7 mouse cellular contexts compared by ENCODE assay signal in genomic region chr2:156774738-156775454, GRCm38 (mm10). TPM values are rescaled to one million over a fixed set of nuclear protein-coding genes. Genes with fewer than 3 reads are reported as not detected.
DNase-seq lines count a peak whose midpoint lies in the region; ATAC-seq and TF ChIP-seq lines count a peak whose summit lies in the region.

Gene Myl9, plus strand, starts transcription at chr2:156775420.

- H3K36me3 ChIP-seq in G1E (replicated peaks): no peaks in the 10 kb centered on the region
- no peaks in the 10 kb centered on the region for H3K36me3 ChIP-seq in forebrain, postnatal 0 days (ENCODE audit: insufficient read depth)
- no peaks in the 10 kb centered on the region for H3K36me3 ChIP-seq in hindbrain, embryonic 11.5 days (ENCODE audit: control insufficient read depth, insufficient read depth, low read length)
- no peaks in the 10 kb centered on the region for H3K36me3 ChIP-seq in midbrain, embryonic 12.5 days

- DNase-seq in G1E (ENCODE audit: low spot score): no peak
- DNase-seq in adrenal gland, postnatal 10 days: peak; percentile 52
- peak; percentile 57 for DNase-seq in forebrain, postnatal 0 days
- DNase-seq in hindbrain, embryonic 11.5 days (ENCODE audit: low spot score): peak; percentile 77
- no peak for DNase-seq in left cerebral cortex, postnatal 4 days

- 0 out of 2 replicates have a peak, but pooled peaks cover 2% of the 10 kb centered on the region for H3K9me3 ChIP-seq in G1E (replicated peaks)
- H3K9me3 ChIP-seq in forebrain, postnatal 0 days (ENCODE audit: low read length): no peaks in the 10 kb centered on the region
- no peaks in the 10 kb centered on the region for H3K9me3 ChIP-seq in hindbrain, embryonic 11.5 days (ENCODE audit: control insufficient read depth, low read length)
- no peaks in the 10 kb centered on the region for H3K9me3 ChIP-seq in midbrain, embryonic 12.5 days

- peak within 1 kb of the TSS; percentile 51; the same call in 1 of the 2 replicates for H3K4me3 ChIP-seq in G1E (ENCODE audit: low read depth, low read length)
- H3K4me3 ChIP-seq in forebrain, postnatal 0 days (ENCODE audit: low read depth, low read length): peak within 1 kb of the TSS; percentile 25
- peak within 1 kb of the TSS; percentile 29 for H3K4me3 ChIP-seq in hindbrain, embryonic 11.5 days (ENCODE audit: low read depth, low read length)
- peak within 1 kb of the TSS; percentile 44 for H3K4me3 ChIP-seq in midbrain, embryonic 12.5 days

- H3K4me2 ChIP-seq in forebrain, postnatal 0 days (ENCODE audit: low read depth): peak within 1 kb of the TSS; percentile 59
- H3K4me2 ChIP-seq in hindbrain, embryonic 11.5 days (replicated peaks; ENCODE audit: low read depth, low read length): peak within 1 kb of the TSS; percentile 74
- H3K4me2 ChIP-seq in midbrain, embryonic 12.5 days (replicated peaks): peak within 1 kb of the TSS; percentile 74

- peaks cover 5% of the 10 kb centered on the region; the same call in 1 of the 2 replicates for H3K27me3 ChIP-seq in G1E (ENCODE audit: insufficient read depth, low read length)
- H3K27me3 ChIP-seq in forebrain, postnatal 0 days (ENCODE audit: insufficient read depth, low read length): no peaks in the 10 kb centered on the region
- H3K27me3 ChIP-seq in hindbrain, embryonic 11.5 days (ENCODE audit: control insufficient read depth, insufficient read depth, low read length): 0 out of 2 replicates have a peak, but pooled peaks cover 3% of the 10 kb centered on the region
- peaks cover 20% of the 10 kb centered on the region for H3K27me3 ChIP-seq in midbrain, embryonic 12.5 days

- peaks cover 48% of the 10 kb centered on the region for H3K4me1 ChIP-seq in G1E (ENCODE audit: insufficient read depth, low read depth, low read length)
- no peaks in the 10 kb centered on the region; the same call in 1 of the 2 replicates for H3K4me1 ChIP-seq in forebrain, postnatal 0 days (ENCODE audit: insufficient read depth)
- H3K4me1 ChIP-seq in hindbrain, embryonic 11.5 days (replicated peaks; ENCODE audit: control insufficient read depth, insufficient read depth, low read length): peaks cover 6% of the 10 kb centered on the region
- peaks cover 21% of the 10 kb centered on the region for H3K4me1 ChIP-seq in midbrain, embryonic 12.5 days

- ATAC-seq in G1E (ENCODE audit: extremely low read depth, insufficient number of reproducible peaks, low FRiP score, poor library complexity, severe bottlenecking): no peak
- peak; percentile 82 for ATAC-seq in forebrain, postnatal 0 days
- peak; percentile 85 for ATAC-seq in hindbrain, embryonic 11.5 days (ENCODE audit: low FRiP score)
- peak; percentile 88 for ATAC-seq in midbrain, embryonic 12.5 days (ENCODE audit: low FRiP score, low read depth)
- ATAC-seq in activated CD4-positive, CD25-positive, alpha-beta regulatory T cell, adult 4 months: no peak

- H3K27ac ChIP-seq in forebrain, postnatal 0 days (ENCODE audit: low read depth, low read length): peak within 1 kb of the TSS; percentile 54; the same call in 1 of the 2 replicates
- H3K27ac ChIP-seq in hindbrain, embryonic 11.5 days (ENCODE audit: low read depth, low read length): no peak within 1 kb of the TSS
- peak within 1 kb of the TSS; percentile 63 for H3K27ac ChIP-seq in midbrain, embryonic 12.5 days (replicated peaks)

- intact Hi-C loops in left cerebral cortex, postnatal 4 days (cut with DNase I): no loop called here

- no peak for TF ChIP-seq CTCF in G1E (IDR thresholded peaks at IDR 0.05; ENCODE audit: low read depth, low read length)
- no peak for TF ChIP-seq CTCF in forebrain, postnatal 0 days (IDR thresholded peaks at IDR 0.05; ENCODE audit: low read depth)

- peak within 1 kb of the TSS; percentile 41 for H3K9ac ChIP-seq in forebrain, postnatal 0 days
- peak within 1 kb of the TSS; percentile 45 for H3K9ac ChIP-seq in hindbrain, embryonic 11.5 days (ENCODE audit: low read depth, low read length)
- H3K9ac ChIP-seq in midbrain, embryonic 12.5 days (replicated peaks): peak within 1 kb of the TSS; percentile 47

- 3% methylated on average over 28 of the region's 28 CpGs for WGBS in forebrain, postnatal 0 days
- WGBS in hindbrain, embryonic 11.5 days: 2% methylated on average over 28 of the region's 28 CpGs
- WGBS in midbrain, embryonic 12.5 days: 1% methylated on average over 28 of the region's 28 CpGs

RNA-seq across cellular contexts. Expression of gene Myl9, which starts in this region (rescaled TPM):
- total RNA-seq in G1E (2014; fragmentation: Nextera tagmentation) (not detected in 2 replicates), G1E (2017) (1.3 TPM in 1 of 2 replicates, not detected in the other)
- 0.43 and 0.44 TPM in 2 replicates for polyA plus RNA-seq in G1E (2012)
- total RNA-seq in adrenal gland, postnatal 10 days (2021): 10 to 100 TPM; 67.9 to 90.2 TPM
- total RNA-seq in forebrain, postnatal 0 days (2014; rRNA removed): 24.4 and 34.3 TPM in 2 replicates
- 34.6 and 39.6 TPM in 2 replicates for polyA plus RNA-seq in forebrain, postnatal 0 days (2015; fragmentation: Nextera tagmentation; extraction: Ambion mirVana)
- polyA plus RNA-seq in hindbrain, embryonic 11.5 days (2014; fragmentation: Nextera tagmentation; extraction: Ambion mirVana): 96.1 and 133 TPM in 2 replicates
- total RNA-seq in left cerebral cortex, postnatal 4 days (2021): 10 to 100 TPM; 13.4 to 18.6 TPM
- polyA plus RNA-seq in midbrain, embryonic 12.5 days (2016; fragmentation: Nextera tagmentation; extraction: Ambion mirVana): 107 and 144 TPM in 2 replicates
- not detected for polyA plus RNA-seq in activated CD4-positive, CD25-positive, alpha-beta regulatory T cell, adult 4 months (2017; shearing (Covaris generic))

Comparison
In these comparisons a context has a peak if more than half of its experiments do, and no peak if none do; other contexts are left out.
1. RNA of gene Myl9 (total RNA-seq): 67.9 to 90.2 TPM in adrenal gland, postnatal 10 days, 24.4 to 34.3 TPM in forebrain, postnatal 0 days and 13.4 to 18.6 TPM in left cerebral cortex, postnatal 4 days; 1.3 TPM in G1E; every median in the first group is over 4 times any median in the second.
2. RNA of gene Myl9 (polyA plus RNA-seq): 107 to 144 TPM in midbrain, embryonic 12.5 days, 96.1 to 133 TPM in hindbrain, embryonic 11.5 days and 34.6 to 39.6 TPM in forebrain, postnatal 0 days; 0.43 to 0.44 TPM in G1E and not detected in activated CD4-positive, CD25-positive, alpha-beta regulatory T cell, adult 4 months; every median in the first group is over 10 times any median in the second.
3. ATAC-seq: peak in forebrain, postnatal 0 days (single experiment), hindbrain, embryonic 11.5 days (single experiment) and midbrain, embryonic 12.5 days (single experiment); none in G1E (single experiment) and activated CD4-positive, CD25-positive, alpha-beta regulatory T cell, adult 4 months (single experiment).
4. DNase-seq: peak in adrenal gland, postnatal 10 days (single experiment), forebrain, postnatal 0 days (single experiment) and hindbrain, embryonic 11.5 days (single experiment); none in G1E (single experiment) and left cerebral cortex, postnatal 4 days (single experiment).
5. Peak in every context shown above with its lines, with median percentiles within 50 percentile points of each other: H3K4me3 ChIP-seq, H3K4me2 ChIP-seq and H3K9ac ChIP-seq.